Mouse (Mus musculus) ES-Bruce4 (cell line): ENCODE data around the gene Rgcc.

Experiments
- CTCF ChIP-seq: IDR thresholded peaks from one replicate; pipeline ENCODE4 v1.8.1; 2011; ENCODE audit warnings: low read depth, low read length
- EP300 ChIP-seq: IDR thresholded peaks from 2 replicates; pipeline ENCODE4 v1.6.1; 2011; ENCODE audit warnings: low read depth, low read length; ENCODE audit not compliant: insufficient read depth

DNA sequence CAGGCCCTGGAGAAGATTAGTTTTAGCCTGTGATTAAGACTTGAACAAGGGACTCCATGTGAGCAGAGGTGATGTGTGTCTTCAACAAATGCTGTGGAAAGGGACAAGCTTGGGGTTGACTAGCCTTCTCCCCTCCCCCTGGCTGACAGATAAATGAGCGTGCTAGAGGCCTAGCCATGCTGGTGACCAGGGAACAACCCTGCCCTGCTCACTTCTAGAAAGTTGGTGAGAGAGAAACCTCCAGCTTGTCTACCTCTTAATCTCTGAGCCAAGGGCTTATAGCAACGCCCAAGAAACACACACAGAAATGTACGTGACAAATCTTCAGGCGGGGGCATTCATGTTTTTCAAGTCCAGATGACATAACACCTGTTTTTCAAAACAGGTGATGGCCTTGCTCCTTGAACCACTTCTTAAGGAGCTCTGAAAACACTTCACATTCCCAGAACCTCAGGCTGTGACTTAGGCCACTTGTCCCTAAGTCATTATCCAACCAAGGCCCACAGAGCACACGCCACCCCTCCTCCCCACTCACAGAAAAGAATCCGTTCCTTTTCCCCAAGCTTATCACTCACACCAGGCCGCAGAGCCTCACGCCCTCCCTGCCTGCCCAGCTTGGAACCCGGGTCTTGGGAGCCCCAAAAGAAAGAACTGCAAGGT is 19.4 kb downstream of the Rgcc start:
- TF ChIP-seq CTCF (no peak), EP300 (no peak)
